In the genomic region with DNA sequence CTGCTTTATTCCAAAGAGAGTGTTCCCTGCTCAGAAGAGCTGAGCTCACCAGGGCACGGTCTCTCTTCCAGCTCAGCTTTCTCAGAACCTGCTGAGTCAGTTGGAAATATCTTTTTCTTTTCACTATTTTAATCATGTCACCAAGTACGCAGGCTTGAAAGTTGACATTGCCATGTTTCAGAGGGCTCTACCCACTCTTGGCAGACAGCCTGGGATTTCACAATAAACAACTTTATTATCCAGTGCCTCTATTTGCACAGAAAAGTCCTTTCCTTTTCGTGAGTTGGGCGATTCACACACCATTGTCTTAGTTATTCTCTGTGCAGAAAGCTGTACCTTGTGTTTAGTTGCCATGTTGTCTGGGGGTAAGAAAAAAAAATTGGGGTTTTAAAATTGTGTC, we compare ENCODE assay signal across 13 mouse cellular contexts. TPM values are rescaled to one million over a fixed set of nuclear protein-coding genes. Genes with fewer than 3 reads are reported as not detected.
DNase-seq lines count a peak whose midpoint lies in the region; ATAC-seq lines count a peak whose summit lies in the region.
"Had no signal": no experiment of that assay in that cellular context is flagged by ENCODE, and none has a peak within 500 bp of the region (broad histone marks: within the 10 kb centered on the region; RNA-seq: fewer than 3 reads in every experiment).

No protein-coding gene starts in this region.

- H3K4me3 ChIP-seq in hindbrain, embryonic 13.5 days: no peak overlapping the region
- no peak overlapping the region for H3K4me3 ChIP-seq in midbrain, embryonic 15.5 days
- H3K4me3 ChIP-seq: liver, embryonic 13.5 days had no signal

- H3K9ac ChIP-seq in hindbrain, embryonic 13.5 days: no peak overlapping the region
- no peak overlapping the region for H3K9ac ChIP-seq in midbrain, embryonic 15.5 days
- H3K9ac ChIP-seq: liver, embryonic 13.5 days had no signal

- peak; percentile 20 for DNase-seq in left cerebral cortex, postnatal 4 days
- DNase-seq in left cerebral cortex, postnatal 36 days (ENCODE audit: low spot score in 2 of 2): no peak
- peak; percentile 2 for DNase-seq in adrenal gland, postnatal 25 days
- DNase-seq in gastrocnemius, postnatal 10 days: no peak
- no peak for DNase-seq in frontal cortex, postnatal 14 days (ENCODE audit: low spot score in 2 of 2)
- DNase-seq in right cerebral cortex, postnatal 4 days: no peak
- DNase-seq: liver, embryonic 13.5 days had no signal

- intact Hi-C loops in left cerebral cortex, postnatal 4 days (cut with DNase I): no loop called here
- intact Hi-C loops in left cerebral cortex, postnatal 36 days (cut with DNase I): loop anchor here (10.0 kb wide), 1 partner anchor 89 kb away; no protein-coding TSS in a partner anchor

- no peak for ATAC-seq in hindbrain, embryonic 13.5 days (ENCODE audit: low FRiP score)
- no peak for ATAC-seq in midbrain, embryonic 15.5 days (replicated peaks)

- H3K27me3 ChIP-seq in hindbrain, embryonic 13.5 days: no peaks in the 10 kb centered on the region
- no peaks in the 10 kb centered on the region for H3K27me3 ChIP-seq in midbrain, embryonic 15.5 days (replicated peaks)
- H3K27me3 ChIP-seq: liver, embryonic 13.5 days had no signal

- no peak overlapping the region for H3K4me2 ChIP-seq in hindbrain, embryonic 13.5 days
- no peak overlapping the region for H3K4me2 ChIP-seq in midbrain, embryonic 15.5 days
- H3K4me2 ChIP-seq: liver, embryonic 13.5 days had no signal

- peaks cover 38% of the 10 kb centered on the region for H3K4me1 ChIP-seq in hindbrain, embryonic 13.5 days (replicated peaks)
- H3K4me1 ChIP-seq in midbrain, embryonic 15.5 days: peaks cover 16% of the 10 kb centered on the region
- H3K4me1 ChIP-seq: liver, embryonic 13.5 days had no signal

- H3K36me3 ChIP-seq in hindbrain, embryonic 13.5 days: no peaks in the 10 kb centered on the region
- H3K36me3 ChIP-seq in midbrain, embryonic 15.5 days (replicated peaks): no peaks in the 10 kb centered on the region
- H3K36me3 ChIP-seq: liver, embryonic 13.5 days had no signal

- H3K9me3 ChIP-seq in hindbrain, embryonic 13.5 days: no peaks in the 10 kb centered on the region
- H3K9me3 ChIP-seq in midbrain, embryonic 15.5 days: no peaks in the 10 kb centered on the region
- H3K9me3 ChIP-seq: liver, embryonic 13.5 days had no signal

- 16% methylated on average over 4 of the region's 4 CpGs for WGBS in hindbrain, embryonic 13.5 days
- WGBS in midbrain, embryonic 15.5 days: 20% methylated on average over 4 of the region's 4 CpGs

- peak overlapping the region; percentile 69 for H3K27ac ChIP-seq in hindbrain, embryonic 13.5 days
- peak overlapping the region; percentile 34; the same call in 1 of the 2 replicates for H3K27ac ChIP-seq in midbrain, embryonic 15.5 days
- H3K27ac ChIP-seq: liver, embryonic 13.5 days had no signal

RNA-seq across cellular contexts. Expression of a gene that starts 54.0 kb away (rescaled TPM):
- not detected for total RNA-seq in left cerebral cortex, postnatal 4 days (2021)
- not detected for total RNA-seq in left cerebral cortex, postnatal 36 days (2021)
- not detected in 2 replicates for total RNA-seq in adrenal gland, postnatal 25 days (2021)
- polyA plus RNA-seq in hindbrain, embryonic 13.5 days (2015; fragmentation: Nextera tagmentation; extraction: Ambion mirVana): not detected in 2 replicates
- not detected in 2 replicates for polyA plus RNA-seq in midbrain, embryonic 15.5 days (2015; fragmentation: Nextera tagmentation; extraction: Ambion mirVana)
- total RNA-seq in gastrocnemius, postnatal 10 days (2021): not detected
- total RNA-seq: gastrocnemius, adult 8-10 months; hematopoietic stem cell, adult 5-6 weeks; layer of hippocampus, adult 18-20 months had no signal
- polyA plus RNA-seq: liver, embryonic 13.5 days; spleen, adult 2 months had no signal

Comparison
In these comparisons a context has a peak if more than half of its experiments do, and no peak if none do; other contexts are left out.
1. DNase-seq: peak in left cerebral cortex, postnatal 4 days (single experiment) and adrenal gland, postnatal 25 days (single experiment); none in left cerebral cortex, postnatal 36 days (0 of 2), gastrocnemius, postnatal 10 days (single experiment), frontal cortex, postnatal 14 days (0 of 2) and right cerebral cortex, postnatal 4 days (single experiment).